Mouse (Mus musculus): Measurements from ENCODE around the gene Ciao1. TPM values are rescaled to one million over a fixed set of nuclear protein-coding genes. Genes with fewer than 3 reads are reported as not detected.
"Not testable (repeated sequence)": the region's sequence is repeated elsewhere in the genome, so short reads cannot be mapped to it uniquely, and the experiment has no call there.

Gene Ciao1
- 10 to 100 TPM; 56.2 to 68.7 TPM for total RNA-seq (2021)
- long read RNA-seq, experiment 1, transcript Ciao1-201 (7 exons, 3,075 nt): major isoform, 19 of 26 reads
- long read RNA-seq, experiment 1, partial matches to known transcripts: 2 of 26 reads
- long read RNA-seq, experiment 1, other reads (novel, unspliced or antisense): 5 of 26 reads
- long read RNA-seq, experiment 2, transcript Ciao1-201 (7 exons, 3,075 nt): major isoform, 12 of 22 reads
- long read RNA-seq, experiment 2, partial matches to known transcripts: 2 of 22 reads
- long read RNA-seq, experiment 2, other reads (novel, unspliced or antisense): 8 of 22 reads

GRCm38 (mm10) chr2:127247592-127248333 lies at the start of gene Ciao1, which contains the start of gene Tmem127:
Gene Ciao1 (minus strand): TSS chr2:127247816.
Gene Tmem127 (plus strand): TSS chr2:127247908.
- peak; percentile 97 to 99 for DNase-seq

- peak; percentile 17 to 36 for DNase-seq
Observed at GRCm38 (mm10) chr2:127297001-127297805, 49.6 kb upstream of the Ciao1 start.

- DNase-seq: no peak
Observed at GRCm38 (mm10) chr2:127292250-127292649, 44.6 kb upstream of the Ciao1 start.

- no peak for DNase-seq
Observed at GRCm38 (mm10) chr2:127278162-127278561, 30.5 kb upstream of the Ciao1 start.

- DNase-seq: no peak
Observed at GRCm38 (mm10) chr2:127275551-127276320, 28.1 kb upstream of the Ciao1 start.

- peak in 1 of 2 experiments; percentile 25 for DNase-seq
Observed at GRCm38 (mm10) chr2:127274590-127274989, 27.0 kb upstream of the Ciao1 start.

- no peak for DNase-seq
Observed at GRCm38 (mm10) chr2:127272806-127273205, 25.2 kb upstream of the Ciao1 start.

- not testable (repeated sequence) for DNase-seq
Observed at GRCm38 (mm10) chr2:127272049-127272448, 24.4 kb upstream of the Ciao1 start.

GRCm38 (mm10) chr2:127271042-127271515 lies 23.5 kb upstream of the Ciao1 start:
- DNase-seq: peak; percentile 28 to 49

GRCm38 (mm10) chr2:127270300-127271041 lies 22.9 kb upstream of the Ciao1 start:
- peak; percentile 87 to 93 for DNase-seq

GRCm38 (mm10) chr2:127269491-127270299 lies 22.1 kb upstream of the Ciao1 start, which contains the start of gene Stard7:
Gene Stard7 (plus strand): TSS chr2:127270218.
- DNase-seq: peak; percentile 96 to 99

GRCm38 (mm10) chr2:127267854-127268253 lies 20.2 kb upstream of the Ciao1 start:
- DNase-seq: no peak

GRCm38 (mm10) chr2:127262480-127262879 lies 14.9 kb upstream of the Ciao1 start:
- DNase-seq: no peak

GRCm38 (mm10) chr2:127259340-127259739 lies 11.7 kb upstream of the Ciao1 start:
- peak; percentile 67 to 81 for DNase-seq

GRCm38 (mm10) chr2:127255294-127255693 lies 7.7 kb upstream of the Ciao1 start:
- no peak for DNase-seq

- no peak for DNase-seq
Observed at GRCm38 (mm10) chr2:127254604-127255134, 7.1 kb upstream of the Ciao1 start.

- DNase-seq: no peak
Observed at GRCm38 (mm10) chr2:127252787-127253186, 5.2 kb upstream of the Ciao1 start.

- DNase-seq: no peak
Observed at GRCm38 (mm10) chr2:127251880-127252527, 4.4 kb upstream of the Ciao1 start.

GRCm38 (mm10) chr2:127251457-127251856 lies 3.8 kb upstream of the Ciao1 start:
- no peak for DNase-seq

Data from heart, adult 18-20 months (tissue).